Mouse (Mus musculus) embryonic fibroblast, embryonic 13.5 days (primary cell): ENCODE data around the gene E330034G19Rik.

Experiments used
- CTCF ChIP-seq: IDR thresholded peaks from 2 replicates; pipeline ENCODE4 v1.5.1; 2011; ENCODE audit warnings: mild to moderate bottlenecking, control low read depth, low read length, moderate library complexity, borderline replicate concordance; ENCODE audit not compliant: insufficient read depth
- POLR2A ChIP-seq: IDR thresholded peaks from 2 replicates; pipeline ENCODE4 v1.6.1; 2011; ENCODE audit warnings: low read depth, mild to moderate bottlenecking, control low read depth, low read length, moderate library complexity

DNA sequence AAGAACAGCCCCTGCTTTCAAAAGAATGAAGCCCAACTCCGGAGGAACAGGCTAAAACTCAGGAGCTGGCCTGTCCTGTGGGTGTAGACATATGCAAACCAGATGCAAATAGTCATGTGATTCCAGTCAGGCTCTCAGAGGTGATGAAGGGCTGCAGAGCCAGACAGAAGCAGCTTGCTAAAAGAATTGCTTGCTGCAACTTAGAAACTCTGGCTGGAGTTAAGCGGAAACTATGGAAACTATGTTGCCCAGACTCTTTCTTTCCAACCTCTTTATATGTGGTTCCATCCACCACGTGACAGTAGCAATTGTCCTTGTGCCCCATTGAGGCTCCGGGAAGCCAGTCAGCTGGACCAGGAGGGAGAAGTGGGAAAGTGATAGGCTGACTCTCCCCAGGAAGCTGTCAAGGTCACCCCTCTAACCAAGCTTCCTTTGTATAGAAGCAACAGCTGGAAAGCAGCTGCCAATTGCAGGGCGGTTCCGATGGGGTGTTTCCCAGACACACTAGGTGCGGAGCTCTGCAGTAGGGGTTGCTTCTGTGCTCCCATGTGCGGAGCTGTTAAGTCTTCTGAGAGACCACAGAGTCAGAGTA, 39.3 kb upstream of the E330034G19Rik start:
- TF ChIP-seq CTCF = no peak
- TF ChIP-seq POLR2A = no peak
